Mouse (Mus musculus): ENCODE results near the gene Il3ra.

Gene Il3ra

GRCm38 (mm10) chr14:14354511-14355359 is 8.7 kb downstream of the Il3ra start:
- DNase-seq (ENCODE audit: low spot score): no peak

DNA sequence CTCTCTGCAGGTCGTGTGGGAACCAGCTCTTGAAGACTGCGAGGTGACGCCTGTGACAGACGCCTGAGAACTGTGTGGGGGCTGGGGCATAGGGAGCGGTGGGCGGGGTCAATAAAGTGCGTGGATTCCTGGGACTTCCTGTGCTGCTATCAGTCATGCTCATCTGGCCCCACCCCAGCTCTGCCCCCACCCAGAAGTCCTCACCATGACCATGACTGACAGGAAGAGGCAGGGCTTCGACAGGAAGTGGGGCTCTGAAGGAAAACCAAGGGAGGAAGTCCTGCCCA is 9.2 kb downstream of the Il3ra start:
- DNase-seq (ENCODE audit: low spot score): no peak

DNA sequence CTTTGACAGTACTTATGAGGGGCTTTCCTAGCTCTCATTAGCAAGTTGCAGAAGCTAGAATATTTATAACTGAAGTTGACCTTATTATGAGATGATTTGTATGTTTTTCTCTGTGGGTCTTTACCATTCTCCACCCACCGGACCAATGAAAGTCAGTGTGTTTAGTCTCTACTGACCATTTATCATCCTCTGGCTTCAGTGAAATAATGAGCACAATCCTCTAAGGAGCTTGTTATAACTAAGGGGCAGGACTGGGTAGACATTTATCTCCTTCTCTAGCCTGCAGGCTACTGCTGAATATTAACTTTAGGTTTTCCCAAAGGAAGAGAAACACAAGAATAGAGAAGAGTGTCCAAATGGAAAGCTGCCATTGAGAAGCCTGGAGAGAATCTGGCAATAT is 49.5 kb downstream of the Il3ra start:
- DNase-seq (ENCODE audit: low spot score): no peak

GRCm38 (mm10) chr14:14400998-14401397 is 54.9 kb downstream of the Il3ra start, which contains the start of gene Olfr721-ps1:
Olfr721-ps1 (plus strand) TSS chr14:14401298.
- no peak for DNase-seq (ENCODE audit: low spot score)
